Mouse (Mus musculus) E14TG2a.4 (cell line): ENCODE measurements at regions not wholly inside any gene's neighbourhood (a gene's known extent, or its start where the extent isn't known, plus 50 kb on each side); places are given as distances from the start of the nearest gene placed in this dataset.

Experiments used
- CTCF ChIP-seq: conservative IDR thresholded peaks from 2 replicates; pipeline ENCODE4 v1.5.1; 2014; ENCODE audit warnings: low read length
- NANOG ChIP-seq: IDR thresholded peaks from 2 replicates; pipeline ENCODE4 v1.6.1; 2014; ENCODE audit warnings: borderline replicate concordance, low read length, mixed read lengths
- POU5F1 ChIP-seq: IDR thresholded peaks from 2 replicates; pipeline ENCODE4 v1.6.1; 2014; ENCODE audit warnings: low read length, borderline replicate concordance

GRCm38 (mm10) chr7:67836984-67837383 lies 77.4 kb upstream of the Synm start:
- TF ChIP-seq CTCF (no peak), POU5F1 (no peak), NANOG (no peak)
